Mouse (Mus musculus) forebrain, embryonic 15.5 days (tissue): Measurements from ENCODE around the gene Ptchd1. TPM values are rescaled to one million over a fixed set of nuclear protein-coding genes. Genes with fewer than 3 reads are reported as not detected.

Experiments used
- ATAC-seq: fragments of 200-750 bp; cut with Nextera tagmentation; replicated peaks from 2 replicates; pipeline ENCODE4 v1.8.0; 2017; ENCODE audit warnings: mild to moderate bottlenecking, moderate TSS enrichment, moderate library complexity
- H3K27ac ChIP-seq: fragments of 300-500 bp; sonication (generic); replicated peaks from 2 replicates; pipeline ENCODE4 v1.5.1; 2015; ENCODE audit warnings: mild to moderate bottlenecking, inconsistent platforms
- H3K27me3 ChIP-seq: fragments of 300-500 bp; sonication (generic); 2 replicates; pipeline ENCODE4 v1.6.1; 2015; ENCODE audit warnings: inconsistent platforms
- H3K36me3 ChIP-seq: fragments of 300-500 bp; sonication (generic); 2 replicates; pipeline ENCODE4 v1.6.1; 2015; ENCODE audit warnings: mild to moderate bottlenecking, inconsistent platforms
- H3K4me1 ChIP-seq: fragments of 300-500 bp; sonication (generic); 2 replicates; pipeline ENCODE4 v1.6.1; 2015; ENCODE audit warnings: inconsistent platforms
- H3K4me2 ChIP-seq: fragments of 300-500 bp; sonication (generic); replicated peaks from 2 replicates; pipeline ENCODE4 v1.6.1; 2015; ENCODE audit warnings: mild to moderate bottlenecking, inconsistent platforms
- H3K4me3 ChIP-seq: fragments of 300-500 bp; sonication (generic); 2 replicates; pipeline ENCODE4 v1.5.1; 2015; ENCODE audit warnings: mild to moderate bottlenecking, inconsistent platforms
- H3K9ac ChIP-seq: fragments of 300-500 bp; sonication (generic); replicated peaks from 2 replicates; pipeline ENCODE4 v1.6.1; 2015; ENCODE audit warnings: mild to moderate bottlenecking, inconsistent platforms
- H3K9me3 ChIP-seq: fragments of 300-500 bp; sonication (generic); 2 replicates; pipeline ENCODE4 v1.6.1; 2016; ENCODE audit warnings: inconsistent platforms
- WGBS: fragments of 180-500 bp; shearing (Covaris S2); methylation state at CpG from one replicate; pipeline ENCODE4 v1.1.7; 2015; ENCODE audit warnings: mixed read lengths; 5-methylcytosine and 5-hydroxymethylcytosine counted together
- polyA plus RNA-seq: library from polyadenylated mRNA; unstranded; fragments of >200 nt; fragmentation: Nextera tagmentation; extraction: Ambion mirVana; gene quantifications from 2 replicates; pipeline ENCODE4 v1.2.1, GENCODE M21; 2015

The Ptchd1 gene
- polyA plus RNA-seq = 2.7 and 2.9 TPM in 2 replicates

- Histone ChIP-seq H3K4me2 (peak within 1 kb of the TSS; percentile 87), H3K4me1 (0 out of 2 replicates have a peak, but pooled peaks cover 6% of the 10 kb centered on the region), H3K36me3 (no peaks in the 10 kb centered on the region), H3K9ac (peak within 1 kb of the TSS; percentile 43), H3K4me3 (peak within 1 kb of the TSS; percentile 53), H3K27ac (0 out of 2 replicates have a peak within 1 kb of the TSS, but pooled peaks have one; percentile 8), H3K9me3 (no peaks in the 10 kb centered on the region), H3K27me3 (0 out of 2 replicates have a peak, but pooled peaks cover 7% of the 10 kb centered on the region)
- 21% methylated on average over 26 of the region's 34 CpGs for WGBS
- ATAC-seq = peak; percentile 82
These were observed at the start of gene Ptchd1 for GRCm38 (mm10) chrX:155623701-155624281. Gene Ptchd1, minus strand, starts transcription at chrX:155623814.

- Histone ChIP-seq H3K9me3 (no peaks in the 10 kb centered on the region), H3K36me3 (no peaks in the 10 kb centered on the region), H3K27me3 (no peaks in the 10 kb centered on the region), H3K4me2 (no peak overlapping the region), H3K9ac (no peak overlapping the region), H3K27ac (no peak overlapping the region), H3K4me1 (no peaks in the 10 kb centered on the region), H3K4me3 (no peak overlapping the region)
- ATAC-seq = no peak
- WGBS = 77% methylated on average over 1 of the region's 1 CpGs
These were observed 34.4 kb upstream of the Ptchd1 start for GRCm38 (mm10) chrX:155657971-155658370.

GRCm38 (mm10) chrX:155645975-155646374 lies 22.4 kb upstream of the Ptchd1 start:
- no peak overlapping the region for H3K27ac ChIP-seq
- H3K4me2 ChIP-seq = no peak overlapping the region
- H3K9me3 ChIP-seq = no peaks in the 10 kb centered on the region
- no peaks in the 10 kb centered on the region for H3K27me3 ChIP-seq
- no peak for ATAC-seq
- H3K4me3 ChIP-seq = no peak overlapping the region
- no peaks in the 10 kb centered on the region for H3K4me1 ChIP-seq
- 92% methylated on average over 3 of the region's 3 CpGs for WGBS
- H3K36me3 ChIP-seq = no peaks in the 10 kb centered on the region
- no peak overlapping the region for H3K9ac ChIP-seq

GRCm38 (mm10) chrX:155643975-155644374 lies 20.4 kb upstream of the Ptchd1 start:
- no peaks in the 10 kb centered on the region for H3K4me1 ChIP-seq
- H3K9ac ChIP-seq = no peak overlapping the region
- H3K4me3 ChIP-seq = no peak overlapping the region
- no peak for ATAC-seq
- no peak overlapping the region for H3K4me2 ChIP-seq
- 24% methylated on average over 1 of the region's 1 CpGs for WGBS
- H3K36me3 ChIP-seq = no peaks in the 10 kb centered on the region
- H3K27me3 ChIP-seq = no peaks in the 10 kb centered on the region
- no peak overlapping the region for H3K27ac ChIP-seq
- no peaks in the 10 kb centered on the region for H3K9me3 ChIP-seq

- Histone ChIP-seq H3K4me2 (peak overlapping the region; percentile 28), H3K36me3 (no peaks in the 10 kb centered on the region), H3K27ac (no peak overlapping the region), H3K9ac (no peak overlapping the region), H3K4me1 (0 out of 2 replicates have a peak, but pooled peaks cover 6% of the 10 kb centered on the region), H3K4me3 (peak overlapping the region; percentile 18; the same call in 1 of the 2 replicates), H3K27me3 (0 out of 2 replicates have a peak, but pooled peaks cover 7% of the 10 kb centered on the region), H3K9me3 (no peaks in the 10 kb centered on the region)
- ATAC-seq = no peak
- WGBS = 15% methylated on average over 13 of the region's 13 CpGs
These were observed 2.1 kb upstream of the Ptchd1 start for GRCm38 (mm10) chrX:155625671-155626196.

- H3K36me3 ChIP-seq = no peaks in the 10 kb centered on the region
- peak overlapping the region; percentile 53 for H3K4me3 ChIP-seq
- 0 out of 2 replicates have a peak, but pooled peaks cover 7% of the 10 kb centered on the region for H3K27me3 ChIP-seq
- 17% methylated on average over 15 of the region's 15 CpGs for WGBS
- no peaks in the 10 kb centered on the region for H3K9me3 ChIP-seq
- peak overlapping the region; percentile 87 for H3K4me2 ChIP-seq
- H3K9ac ChIP-seq = peak overlapping the region; percentile 13; the same call in 1 of the 2 replicates
- H3K4me1 ChIP-seq = 0 out of 2 replicates have a peak, but pooled peaks cover 6% of the 10 kb centered on the region
- H3K27ac ChIP-seq = no peak overlapping the region
- ATAC-seq = peak; percentile 21; the same call in 1 of the 2 replicates
These were observed 1.3 kb upstream of the Ptchd1 start for GRCm38 (mm10) chrX:155624895-155625294.

- Histone ChIP-seq H3K27me3 (0 out of 2 replicates have a peak, but pooled peaks cover 7% of the 10 kb centered on the region), H3K9me3 (no peaks in the 10 kb centered on the region), H3K4me2 (peak within 1 kb of the TSS; percentile 87), H3K27ac (no peak within 1 kb of the TSS), H3K4me1 (0 out of 2 replicates have a peak, but pooled peaks cover 6% of the 10 kb centered on the region), H3K9ac (peak within 1 kb of the TSS; percentile 43), H3K4me3 (peak within 1 kb of the TSS; percentile 53), H3K36me3 (no peaks in the 10 kb centered on the region)
- ATAC-seq = peak; percentile 54
- WGBS = 19% methylated on average over 19 of the region's 19 CpGs
These were observed 777 bp upstream of the Ptchd1 start, which contains the start of gene Gm15155 for GRCm38 (mm10) chrX:155624341-155624841. Gene Gm15155, plus strand, starts transcription at chrX:155624741.

GRCm38 (mm10) chrX:155622961-155623599 lies 534 bp downstream of the Ptchd1 start:
- Histone ChIP-seq H3K4me1 (0 out of 2 replicates have a peak, but pooled peaks cover 6% of the 10 kb centered on the region), H3K4me2 (peak overlapping the region; percentile 87), H3K9ac (peak overlapping the region; percentile 43), H3K4me3 (peak overlapping the region; percentile 53), H3K27ac (0 out of 2 replicates have a peak overlapping the region, but pooled peaks have one; percentile 8), H3K36me3 (no peaks in the 10 kb centered on the region), H3K27me3 (0 out of 2 replicates have a peak, but pooled peaks cover 7% of the 10 kb centered on the region), H3K9me3 (no peaks in the 10 kb centered on the region)
- WGBS = 23% methylated on average over 51 of the region's 69 CpGs
- ATAC-seq = peak; percentile 83

- Histone ChIP-seq H3K4me2 (peak overlapping the region; percentile 87), H3K4me1 (0 out of 2 replicates have a peak, but pooled peaks cover 6% of the 10 kb centered on the region), H3K36me3 (no peaks in the 10 kb centered on the region), H3K4me3 (peak overlapping the region; percentile 53), H3K27me3 (0 out of 2 replicates have a peak, but pooled peaks cover 7% of the 10 kb centered on the region), H3K27ac (no peak overlapping the region), H3K9me3 (no peaks in the 10 kb centered on the region), H3K9ac (peak overlapping the region; percentile 43)
- 16% methylated on average over 24 of the region's 24 CpGs for WGBS
- ATAC-seq = peak; percentile 38
These were observed 1.1 kb downstream of the Ptchd1 start for GRCm38 (mm10) chrX:155622527-155622926.

- Histone ChIP-seq H3K4me3 (no peak overlapping the region), H3K4me2 (no peak overlapping the region), H3K4me1 (no peaks in the 10 kb centered on the region), H3K9ac (no peak overlapping the region), H3K36me3 (no peaks in the 10 kb centered on the region), H3K27me3 (no peaks in the 10 kb centered on the region), H3K9me3 (no peaks in the 10 kb centered on the region), H3K27ac (no peak overlapping the region)
- no peak for ATAC-seq
- 86% methylated on average over 2 of the region's 2 CpGs for WGBS
These were observed 22.4 kb downstream of the Ptchd1 start for GRCm38 (mm10) chrX:155601196-155601595.

- H3K27ac ChIP-seq = no peak overlapping the region
- ATAC-seq = no peak
- no peak overlapping the region for H3K4me2 ChIP-seq
- no peaks in the 10 kb centered on the region for H3K4me1 ChIP-seq
- H3K27me3 ChIP-seq = no peaks in the 10 kb centered on the region
- H3K4me3 ChIP-seq = no peak overlapping the region
- no peak overlapping the region for H3K9ac ChIP-seq
- H3K9me3 ChIP-seq = no peaks in the 10 kb centered on the region
- no peaks in the 10 kb centered on the region for H3K36me3 ChIP-seq
These were observed 27.2 kb downstream of the Ptchd1 start for GRCm38 (mm10) chrX:155596390-155596789.

- Histone ChIP-seq H3K27me3 (no peaks in the 10 kb centered on the region), H3K36me3 (no peaks in the 10 kb centered on the region), H3K4me1 (no peaks in the 10 kb centered on the region), H3K27ac (no peak overlapping the region), H3K4me3 (no peak overlapping the region), H3K9me3 (no peaks in the 10 kb centered on the region), H3K4me2 (no peak overlapping the region), H3K9ac (no peak overlapping the region)
- ATAC-seq = no peak
- WGBS = 36% methylated on average over 1 of the region's 1 CpGs
These were observed 28.9 kb downstream of the Ptchd1 start for GRCm38 (mm10) chrX:155594685-155595084.
